10 mouse cellular contexts compared by ENCODE assay signal in genomic region chr5:108005134-108005533, GRCm38 (mm10). TPM values are rescaled to one million over a fixed set of nuclear protein-coding genes. Genes with fewer than 3 reads are reported as not detected.
DNase-seq lines count a peak whose midpoint lies in the region; ATAC-seq and TF ChIP-seq lines count a peak whose summit lies in the region.
"Had no signal": no experiment of that assay in that cellular context is flagged by ENCODE, and none has a peak within 500 bp of the region (broad histone marks: within the 10 kb centered on the region; RNA-seq: fewer than 3 reads in every experiment).

No protein-coding gene starts in this region.

- H3K36me3 ChIP-seq in midbrain, embryonic 14.5 days (ENCODE audit: control insufficient read depth, insufficient read depth, low read length) = no peaks in the 10 kb centered on the region
- H3K36me3 ChIP-seq in midbrain, embryonic 11.5 days (ENCODE audit: control insufficient read depth, insufficient read depth, low read length) = no peaks in the 10 kb centered on the region
- H3K36me3 ChIP-seq in intestine, postnatal 0 days (ENCODE audit: control insufficient read depth, insufficient read depth) = no peaks in the 10 kb centered on the region
- no peaks in the 10 kb centered on the region for H3K36me3 ChIP-seq in midbrain, embryonic 10.5 days
- H3K36me3 ChIP-seq: embryonic facial prominence, embryonic 12.5 days had no signal

- no peak overlapping the region for H3K27ac ChIP-seq in midbrain, embryonic 14.5 days (replicated peaks; ENCODE audit: low read depth, low read length)
- no peak overlapping the region for H3K27ac ChIP-seq in midbrain, embryonic 11.5 days (ENCODE audit: low read depth, low read length)
- H3K27ac ChIP-seq in intestine, postnatal 0 days (ENCODE audit: low read depth, low read length) = no peak overlapping the region
- no peak overlapping the region for H3K27ac ChIP-seq in midbrain, embryonic 10.5 days (replicated peaks)
- H3K27ac ChIP-seq: embryonic facial prominence, embryonic 12.5 days; macrophage had no signal

- H3K4me3 ChIP-seq in midbrain, embryonic 14.5 days (replicated peaks; ENCODE audit: low read depth, low read length) = no peak overlapping the region
- H3K4me3 ChIP-seq in midbrain, embryonic 11.5 days (ENCODE audit: low read depth, low read length) = no peak overlapping the region
- H3K4me3 ChIP-seq in intestine, postnatal 0 days (ENCODE audit: low read depth, low read length) = no peak overlapping the region
- no peak overlapping the region for H3K4me3 ChIP-seq in midbrain, embryonic 10.5 days
- H3K4me3 ChIP-seq: embryonic facial prominence, embryonic 12.5 days had no signal

- DNase-seq in adrenal gland, adult 2 months = peak; percentile 34
- DNase-seq in adrenal gland, postnatal 25 days = no peak
- peak; percentile 4 for DNase-seq in midbrain, embryonic 14.5 days
- no peak for DNase-seq in midbrain, embryonic 11.5 days (ENCODE audit: low spot score, missing footprints)
- DNase-seq in thymus, postnatal 14 days = peak; percentile 41
- DNase-seq in midbrain, embryonic 10.5 days (ENCODE audit: low spot score) = no peak
- DNase-seq in frontal cortex, postnatal 14 days (ENCODE audit: low spot score in 2 of 2) = no peak

- 68% methylated on average over 2 of the region's 2 CpGs for WGBS in midbrain, embryonic 14.5 days
- 52% methylated on average over 2 of the region's 2 CpGs for WGBS in midbrain, embryonic 11.5 days
- WGBS in intestine, postnatal 0 days = 28% methylated on average over 2 of the region's 2 CpGs
- 71% methylated on average over 2 of the region's 2 CpGs for WGBS in midbrain, embryonic 10.5 days

- no peaks in the 10 kb centered on the region for H3K9me3 ChIP-seq in midbrain, embryonic 14.5 days (ENCODE audit: control insufficient read depth, low read length)
- no peaks in the 10 kb centered on the region for H3K9me3 ChIP-seq in midbrain, embryonic 11.5 days (ENCODE audit: control insufficient read depth, low read length)
- H3K9me3 ChIP-seq in intestine, postnatal 0 days (ENCODE audit: control insufficient read depth) = no peaks in the 10 kb centered on the region
- H3K9me3 ChIP-seq in midbrain, embryonic 10.5 days (replicated peaks) = no peaks in the 10 kb centered on the region
- H3K9me3 ChIP-seq: embryonic facial prominence, embryonic 12.5 days had no signal

- no peak overlapping the region for H3K4me2 ChIP-seq in midbrain, embryonic 14.5 days (ENCODE audit: low read length)
- H3K4me2 ChIP-seq in midbrain, embryonic 11.5 days = no peak overlapping the region
- no peak overlapping the region for H3K4me2 ChIP-seq in intestine, postnatal 0 days (replicated peaks; ENCODE audit: low read depth)
- H3K4me2 ChIP-seq: embryonic facial prominence, embryonic 12.5 days had no signal

- TF ChIP-seq CTCF in intestine, postnatal 0 days (IDR thresholded peaks at IDR 0.05; ENCODE audit: low read depth) = peak; percentile 66

- no peak for ATAC-seq in midbrain, embryonic 14.5 days (ENCODE audit: low FRiP score, low TSS enrichment)
- ATAC-seq in midbrain, embryonic 11.5 days (ENCODE audit: low FRiP score) = no peak
- ATAC-seq in intestine, postnatal 0 days = no peak

- H3K4me1 ChIP-seq in midbrain, embryonic 14.5 days (ENCODE audit: control insufficient read depth, insufficient read depth, low read length) = no peaks in the 10 kb centered on the region
- no peaks in the 10 kb centered on the region for H3K4me1 ChIP-seq in midbrain, embryonic 11.5 days (ENCODE audit: control insufficient read depth, insufficient read depth, low read length)
- no peaks in the 10 kb centered on the region for H3K4me1 ChIP-seq in intestine, postnatal 0 days (replicated peaks; ENCODE audit: control insufficient read depth, insufficient read depth, low read length)
- H3K4me1 ChIP-seq in midbrain, embryonic 10.5 days = no peaks in the 10 kb centered on the region
- H3K4me1 ChIP-seq: embryonic facial prominence, embryonic 12.5 days had no signal

- H3K9ac ChIP-seq in midbrain, embryonic 14.5 days (replicated peaks; ENCODE audit: low read length) = no peak overlapping the region
- no peak overlapping the region for H3K9ac ChIP-seq in midbrain, embryonic 11.5 days (ENCODE audit: low read length)
- H3K9ac ChIP-seq in intestine, postnatal 0 days (ENCODE audit: low read depth, low read length) = no peak overlapping the region
- H3K9ac ChIP-seq: embryonic facial prominence, embryonic 12.5 days had no signal

- no peaks in the 10 kb centered on the region for H3K27me3 ChIP-seq in midbrain, embryonic 14.5 days (ENCODE audit: control insufficient read depth, insufficient read depth, low read length)
- no peaks in the 10 kb centered on the region for H3K27me3 ChIP-seq in midbrain, embryonic 11.5 days (ENCODE audit: control insufficient read depth, insufficient read depth, low read length)
- no peaks in the 10 kb centered on the region for H3K27me3 ChIP-seq in intestine, postnatal 0 days (replicated peaks; ENCODE audit: control insufficient read depth, insufficient read depth, low read length)
- H3K27me3 ChIP-seq in midbrain, embryonic 10.5 days (ENCODE audit: low read depth, poor library complexity, severe bottlenecking) = no peaks in the 10 kb centered on the region
- H3K27me3 ChIP-seq: embryonic facial prominence, embryonic 12.5 days had no signal

RNA-seq across cellular contexts. Expression of gene Fam69a, which starts 18.2 kb away (rescaled TPM):
- total RNA-seq in adrenal gland, adult 2 months (2021) = 1 to 10 TPM; 2.7 to 9.1 TPM
- polyA plus RNA-seq in adrenal gland, adult 2 months (2012; rRNA removed) = 0.17 and 0.22 TPM in 2 replicates
- total RNA-seq in adrenal gland, postnatal 25 days (2021) = 4.4 and 4.6 TPM in 2 replicates
- polyA plus RNA-seq in midbrain, embryonic 14.5 days (2014; fragmentation: Nextera tagmentation; extraction: Ambion mirVana) = 48.5 and 53.9 TPM in 2 replicates
- polyA plus RNA-seq in midbrain, embryonic 11.5 days (2014; fragmentation: Nextera tagmentation; extraction: Ambion mirVana) = 22.9 and 25.1 TPM in 2 replicates
- polyA plus RNA-seq in intestine, postnatal 0 days (2015; fragmentation: Nextera tagmentation; extraction: Ambion mirVana) = 11.7 and 11.8 TPM in 2 replicates
- polyA plus RNA-seq in midbrain, embryonic 10.5 days (2016; fragmentation: Nextera tagmentation; extraction: Ambion mirVana) = 18.3 and 21.5 TPM in 2 replicates

Comparison
In these comparisons a context has a peak if more than half of its experiments do, and no peak if none do; other contexts are left out.
1. DNase-seq: peak in adrenal gland, adult 2 months (single experiment), midbrain, embryonic 14.5 days (single experiment) and thymus, postnatal 14 days (single experiment); none in adrenal gland, postnatal 25 days (single experiment), midbrain, embryonic 11.5 days (single experiment), midbrain, embryonic 10.5 days (single experiment) and frontal cortex, postnatal 14 days (0 of 2).
2. RNA of gene Fam69a, which starts 18.2 kb away (polyA plus RNA-seq): 48.5 to 53.9 TPM in midbrain, embryonic 14.5 days, 22.9 to 25.1 TPM in midbrain, embryonic 11.5 days, 18.3 to 21.5 TPM in midbrain, embryonic 10.5 days and 11.7 to 11.8 TPM in intestine, postnatal 0 days; 0.17 to 0.22 TPM in adrenal gland, adult 2 months; every median in the first group is over 10 times any median in the second.